Mouse (Mus musculus) skeletal muscle tissue, postnatal 0 days (tissue): ENCODE measurements around the gene Ascl3. TPM values are rescaled to one million over a fixed set of nuclear protein-coding genes. Genes with fewer than 3 reads are reported as not detected.

Experiments
- polyA plus RNA-seq: library from polyadenylated mRNA; unstranded; fragments of >200 nt; fragmentation: Nextera tagmentation; extraction: Ambion mirVana; gene quantifications from 2 replicates; pipeline ENCODE4 v1.2.1, GENCODE M21; 2015

Ascl3 gene
- 0.19 TPM in 1 of 2 replicates, not detected in the other for polyA plus RNA-seq

GRCm38 (mm10) chr7:109731626-109732025 lies at the start of gene Ascl3:
Ascl3 (minus strand) TSS chr7:109731726.

GRCm38 (mm10) chr7:109752008-109752925 lies 20.7 kb upstream of the Ascl3 start, which contains the start of gene Tmem9b:
Tmem9b (minus strand) TSS chr7:109752875.

GRCm38 (mm10) chr7:109723697-109724096 lies 7.8 kb downstream of the Ascl3 start, which contains the start of gene BC051019:
BC051019 (minus strand) TSS chr7:109723850.

GRCm38 (mm10) chr7:109703190-109704015 lies 28.1 kb downstream of the Ascl3 start, which contains the start of the genes St5 and Akip1:
St5 (minus strand) TSS chr7:109703605.
Akip1 (plus strand) TSS chr7:109703690.

Other genes with a start within 250 kb of the Ascl3 start
- gene Trim66, start 223.6 kb downstream of the Ascl3 start, polyA plus RNA-seq, result 0.04 and 0.09 TPM in 2 replicates
- gene Rpl27a, start 212.6 kb downstream of the Ascl3 start, polyA plus RNA-seq, result 80.2 and 88.7 TPM in 2 replicates
- 23.9 and 26.7 TPM in 2 replicates for gene St5, start 28.1 kb downstream of the Ascl3 start, polyA plus RNA-seq
- gene Akip1, start 28.0 kb downstream of the Ascl3 start, polyA plus RNA-seq, result 18.5 and 24.4 TPM in 2 replicates
- gene BC051019, start 7.9 kb downstream of the Ascl3 start, polyA plus RNA-seq, result 0.44 and 0.49 TPM in 2 replicates
- 47.4 and 52.1 TPM in 2 replicates for gene Tmem9b, start 21.1 kb upstream of the Ascl3 start, polyA plus RNA-seq
- 0.18 and 0.32 TPM in 2 replicates for gene Nrip3, start 50.3 kb upstream of the Ascl3 start, polyA plus RNA-seq
- 6.3 and 7.3 TPM in 2 replicates for gene Scube2, start 134.0 kb upstream of the Ascl3 start, polyA plus RNA-seq
- gene Dennd5a, start 228.7 kb upstream of the Ascl3 start, polyA plus RNA-seq, result 25.9 and 29.2 TPM in 2 replicates